Mouse (Mus musculus) myocyte (in vitro differentiated cells): Measurements from ENCODE around the gene Myh14.

Experiments
- MYOD1 ChIP-seq, 3 experiments: IDR thresholded peaks; one replicate each; pipeline ENCODE4 v1.6.1; 2011; ENCODE audit warnings: control low read depth in 2 of 3, low read depth in 2 of 3, mild to moderate bottlenecking in 2 of 3, moderate library complexity in 1 of 3; ENCODE audit not compliant: insufficient read length in 2 of 3, control insufficient read depth in 1 of 3
- MYOG ChIP-seq, 3 experiments: IDR thresholded peaks; one replicate each; pipeline ENCODE4 v1.6.1; 2011; ENCODE audit warnings: control low read depth in 2 of 3, low read depth in 2 of 3, mild to moderate bottlenecking in 2 of 3; ENCODE audit not compliant: insufficient read length in 2 of 3, control insufficient read depth in 1 of 3, insufficient read depth in 1 of 3
- POLR2A ChIP-seq: IDR thresholded peaks from one replicate; pipeline ENCODE4 v1.6.1; 2011; ENCODE audit warnings: low read depth, mild to moderate bottlenecking, control low read depth, moderate library complexity; ENCODE audit not compliant: insufficient read length
- TCF12 ChIP-seq: IDR thresholded peaks from one replicate; pipeline ENCODE4 v1.6.1; 2011; ENCODE audit warnings: mild to moderate bottlenecking, control low read depth; ENCODE audit not compliant: poor library complexity, insufficient read depth, severe bottlenecking
- USF1 ChIP-seq: IDR thresholded peaks from one replicate; pipeline ENCODE4 v1.6.1; 2011; ENCODE audit warnings: low read depth, mild to moderate bottlenecking, control low read depth, moderate library complexity

DNA sequence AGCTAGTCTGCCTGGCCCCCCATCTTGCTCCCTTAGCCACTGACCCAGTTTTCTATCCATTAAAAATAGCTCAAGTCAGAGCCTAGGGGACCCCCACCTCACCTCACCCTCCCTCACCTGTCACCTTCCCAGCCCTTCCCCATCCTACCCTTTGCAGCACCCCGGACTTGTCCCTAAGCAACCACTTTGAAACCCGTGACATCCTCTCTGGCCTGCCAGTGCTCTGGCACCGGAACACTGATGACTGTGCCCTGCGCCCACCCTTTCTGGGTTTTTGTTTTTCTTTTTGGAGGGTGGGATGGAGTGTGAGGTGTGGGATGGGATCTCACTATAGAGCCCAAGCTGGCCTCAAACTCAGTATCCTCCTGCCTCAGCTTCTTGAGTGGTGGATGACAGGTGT lies 73.0 kb downstream of the Myh14 start:
- TF ChIP-seq POLR2A (no peak), TCF12 (no peak), MYOD1 (IDR thresholded peaks at IDR 0.05; ENCODE audit: control insufficient read depth in 1 of 3, insufficient read length in 2 of 3, low read depth in 2 of 3) (no peak), MYOG (IDR thresholded peaks at IDR 0.05; ENCODE audit: control insufficient read depth in 1 of 3, insufficient read depth in 1 of 3, insufficient read length in 2 of 3, low read depth in 2 of 3) (no peak), USF1 (no peak)
